Mouse (Mus musculus): ENCODE data around the gene Rhox2f. TPM values are rescaled to one million over a fixed set of nuclear protein-coding genes. Genes with fewer than 3 reads are reported as not detected.

The Rhox2f gene
- polyA plus RNA-seq (2015; fragmentation: Nextera tagmentation; extraction: Ambion mirVana) = not detected in 2 replicates

GRCm38 (mm10) chrX:37571105-37571504, at the start of gene Rhox2f:
TSS of gene Rhox2f (plus strand) at chrX:37571405.

GRCm38 (mm10) chrX:37530152-37530551, 41.1 kb upstream of the Rhox2f start, which contains the start of gene Rhox2e:
TSS of gene Rhox2e (plus strand) at chrX:37530452.

GRCm38 (mm10) chrX:37541719-37542118, 29.5 kb upstream of the Rhox2f start, which contains the start of gene Rhox3e:
TSS of gene Rhox3e (plus strand) at chrX:37542019.

GRCm38 (mm10) chrX:37557112-37557511, 14.1 kb upstream of the Rhox2f start, which contains the start of gene Rhox4e:
TSS of gene Rhox4e (plus strand) at chrX:37557412.

GRCm38 (mm10) chrX:37580692-37581091, 9.5 kb downstream of the Rhox2f start, which contains the start of gene Rhox3f:
TSS of gene Rhox3f (plus strand) at chrX:37580992.

GRCm38 (mm10) chrX:37607604-37608003, 36.4 kb downstream of the Rhox2f start, which contains the start of gene Rhox4f:
TSS of gene Rhox4f (minus strand) at chrX:37607704.

Other genes starting within 250 kb of the Rhox2f start
- gene Rhox3a2, start 191.4 kb upstream of the Rhox2f start, polyA plus RNA-seq (2015; fragmentation: Nextera tagmentation; extraction: Ambion mirVana) = not detected in 2 replicates
- not detected in 2 replicates for gene Rhox4a2, start 180.6 kb upstream of the Rhox2f start, polyA plus RNA-seq (2015; fragmentation: Nextera tagmentation; extraction: Ambion mirVana)
- not detected in 2 replicates for gene Rhox2b, start 159.3 kb upstream of the Rhox2f start, polyA plus RNA-seq (2015; fragmentation: Nextera tagmentation; extraction: Ambion mirVana)
- gene Rhox4b, start 138.9 kb upstream of the Rhox2f start, polyA plus RNA-seq (2015; fragmentation: Nextera tagmentation; extraction: Ambion mirVana) = not detected in 2 replicates
- gene Rhox2c, start 117.7 kb upstream of the Rhox2f start, polyA plus RNA-seq (2015; fragmentation: Nextera tagmentation; extraction: Ambion mirVana) = not detected in 2 replicates
- not detected in 2 replicates for gene Rhox3c, start 112.8 kb upstream of the Rhox2f start, polyA plus RNA-seq (2015; fragmentation: Nextera tagmentation; extraction: Ambion mirVana)
- not detected in 2 replicates for gene Rhox4c, start 91.1 kb upstream of the Rhox2f start, polyA plus RNA-seq (2015; fragmentation: Nextera tagmentation; extraction: Ambion mirVana)
- gene Rhox2d, start 78.0 kb upstream of the Rhox2f start, polyA plus RNA-seq (2015; fragmentation: Nextera tagmentation; extraction: Ambion mirVana) = not detected in 2 replicates
- gene Rhox4d, start 57.0 kb upstream of the Rhox2f start, polyA plus RNA-seq (2015; fragmentation: Nextera tagmentation; extraction: Ambion mirVana) = not detected in 2 replicates
- gene Rhox2e, start 41.0 kb upstream of the Rhox2f start, polyA plus RNA-seq (2015; fragmentation: Nextera tagmentation; extraction: Ambion mirVana) = not detected in 2 replicates
- not detected in 2 replicates for gene Rhox3e, start 29.4 kb upstream of the Rhox2f start, polyA plus RNA-seq (2015; fragmentation: Nextera tagmentation; extraction: Ambion mirVana)
- not detected in 2 replicates for gene Rhox4e, start 14.0 kb upstream of the Rhox2f start, polyA plus RNA-seq (2015; fragmentation: Nextera tagmentation; extraction: Ambion mirVana)
- not detected in 2 replicates for gene Rhox3f, start 9.6 kb downstream of the Rhox2f start, polyA plus RNA-seq (2015; fragmentation: Nextera tagmentation; extraction: Ambion mirVana)
- not detected in 2 replicates for gene Rhox4f, start 36.3 kb downstream of the Rhox2f start, polyA plus RNA-seq (2015; fragmentation: Nextera tagmentation; extraction: Ambion mirVana)
- not detected in 2 replicates for gene Rhox3g, start 57.2 kb downstream of the Rhox2f start, polyA plus RNA-seq (2015; fragmentation: Nextera tagmentation; extraction: Ambion mirVana)
- not detected in 2 replicates for gene Rhox2g, start 72.1 kb downstream of the Rhox2f start, polyA plus RNA-seq (2015; fragmentation: Nextera tagmentation; extraction: Ambion mirVana)
- gene Rhox4g, start 79.9 kb downstream of the Rhox2f start, polyA plus RNA-seq (2015; fragmentation: Nextera tagmentation; extraction: Ambion mirVana) = not detected in 2 replicates
- not detected in 2 replicates for gene Rhox3h, start 97.4 kb downstream of the Rhox2f start, polyA plus RNA-seq (2015; fragmentation: Nextera tagmentation; extraction: Ambion mirVana)
- gene Rhox2h, start 101.9 kb downstream of the Rhox2f start, polyA plus RNA-seq (2015; fragmentation: Nextera tagmentation; extraction: Ambion mirVana) = not detected in 2 replicates
- gene Rhox5, start 233.4 kb downstream of the Rhox2f start, polyA plus RNA-seq (2015; fragmentation: Nextera tagmentation; extraction: Ambion mirVana) = 0.39 TPM in 1 of 2 replicates, not detected in the other

Measured in adrenal gland, postnatal 0 days (tissue).